Mouse (Mus musculus) brain, embryonic 18.5 days (tissue): Measurements from ENCODE around the gene Msl2.

Experiments
- DNase-seq: peaks from one replicate; pipeline ENCODE4 v3.0.0-alpha.2; 2012; ENCODE audit warnings: low read depth, low spot score

Gene Msl2

GRCm38 (mm10) chr9:101073987-101074331 lies at the start of gene Msl2:
Gene Msl2, plus strand, starts transcription at chr9:101074101.
- no peak for DNase-seq

- DNase-seq, result no peak
These were observed 40.0 kb upstream of the Msl2 start for GRCm38 (mm10) chr9:101033761-101034447.

- peak; percentile 88 for DNase-seq
These were observed 39.3 kb upstream of the Msl2 start, which contains the start of gene Pccb for GRCm38 (mm10) chr9:101034448-101035098. Gene Pccb, minus strand, starts transcription at chr9:101034898.

GRCm38 (mm10) chr9:101035836-101036596 lies 37.9 kb upstream of the Msl2 start:
- DNase-seq, result no peak

- no peak for DNase-seq
These were observed 37.0 kb upstream of the Msl2 start for GRCm38 (mm10) chr9:101036876-101037275.

- no peak for DNase-seq
These were observed 36.5 kb upstream of the Msl2 start for GRCm38 (mm10) chr9:101037396-101037795.

GRCm38 (mm10) chr9:101038634-101039033 lies 35.3 kb upstream of the Msl2 start:
- DNase-seq, result no peak

GRCm38 (mm10) chr9:101041508-101041907 lies 32.4 kb upstream of the Msl2 start:
- DNase-seq, result no peak

GRCm38 (mm10) chr9:101042249-101042648 lies 31.7 kb upstream of the Msl2 start:
- no peak for DNase-seq

- DNase-seq, result no peak
These were observed 28.1 kb upstream of the Msl2 start for GRCm38 (mm10) chr9:101045710-101046338.

- no peak for DNase-seq
These were observed 21.9 kb upstream of the Msl2 start for GRCm38 (mm10) chr9:101052007-101052406.

- DNase-seq, result no peak
These were observed 21.2 kb upstream of the Msl2 start for GRCm38 (mm10) chr9:101052691-101053090.

- no peak for DNase-seq
These were observed 20.6 kb upstream of the Msl2 start for GRCm38 (mm10) chr9:101053279-101053678.

GRCm38 (mm10) chr9:101057156-101057555 lies 16.7 kb upstream of the Msl2 start:
- DNase-seq, result no peak

GRCm38 (mm10) chr9:101061035-101061434 lies 12.9 kb upstream of the Msl2 start:
- no peak for DNase-seq

GRCm38 (mm10) chr9:101062253-101062780 lies 11.6 kb upstream of the Msl2 start:
- DNase-seq, result no peak

- no peak for DNase-seq
These were observed 8.8 kb upstream of the Msl2 start for GRCm38 (mm10) chr9:101065076-101065602.

- DNase-seq, result no peak
These were observed 4.1 kb upstream of the Msl2 start for GRCm38 (mm10) chr9:101069781-101070180.

GRCm38 (mm10) chr9:101072506-101072905 lies 1.4 kb upstream of the Msl2 start:
- no peak for DNase-seq

GRCm38 (mm10) chr9:101073041-101073986 lies 587 bp upstream of the Msl2 start:
- peak; percentile 98 for DNase-seq
